Mouse (Mus musculus) retina, postnatal 7 days (tissue): ENCODE results near the gene Vmn1r95.
"Not testable (repeated sequence)": the region's sequence is repeated elsewhere in the genome, so short reads cannot be mapped to it uniquely, and the experiment has no call there.

Source experiments
- DNase-seq: peaks from one replicate; pipeline ENCODE4 v3.0.0-alpha.2; 2012; ENCODE audit warnings: low read depth, low spot score

The Vmn1r95 gene

GRCm38 (mm10) chr7:20193410-20193809 lies at the start of gene Vmn1r95:
Gene Vmn1r95, plus strand, starts transcription at chr7:20193710.
- DNase-seq: not testable (repeated sequence)

GRCm38 (mm10) chr7:20168277-20168676 lies 25.2 kb upstream of the Vmn1r95 start, which contains the start of gene Vmn1r94:
Gene Vmn1r94, minus strand, starts transcription at chr7:20168377.
- not testable (repeated sequence) for DNase-seq

- not testable (repeated sequence) for DNase-seq
Observed at GRCm38 (mm10) chr7:20205507-20205906, 12.0 kb downstream of the Vmn1r95 start, which contains the start of gene Gm6164. Gene Gm6164, minus strand, starts transcription at chr7:20205607.

- not testable (repeated sequence) for DNase-seq
Observed at GRCm38 (mm10) chr7:20233728-20234127, 40.2 kb downstream of the Vmn1r95 start, which contains the start of gene Gm4498. Gene Gm4498, minus strand, starts transcription at chr7:20233828.
